Mouse (Mus musculus): ENCODE results near the gene Gtf2h3. TPM values are rescaled to one million over a fixed set of nuclear protein-coding genes. Genes with fewer than 3 reads are reported as not detected.

Gtf2h3 gene
- polyA plus RNA-seq, 1 experiment = 0.28 TPM

DNA sequence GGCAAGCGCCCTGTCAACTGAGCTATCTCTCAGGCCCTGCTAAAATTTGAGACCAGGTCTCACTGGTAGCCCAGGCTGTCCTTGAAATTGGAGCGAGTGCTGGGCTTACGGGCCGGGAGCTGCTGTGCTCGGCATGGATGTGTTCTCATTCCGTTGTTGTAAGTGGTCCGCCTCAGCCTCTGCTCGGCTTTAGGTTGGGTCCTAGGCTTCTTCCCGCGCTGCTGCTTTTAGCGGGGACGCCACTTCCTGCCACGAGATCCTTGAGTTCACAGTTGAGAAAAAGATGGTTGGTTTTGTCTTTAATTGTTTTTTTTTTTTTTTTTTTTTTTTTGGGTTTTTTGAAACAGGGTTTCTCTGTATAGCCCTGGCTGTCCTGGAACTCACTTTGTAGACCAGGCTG lies 58.9 kb downstream of the Gtf2h3 start:
- Histone ChIP-seq H3K36me3 (ENCODE audit: control insufficient read depth) (peaks cover 82% of the 10 kb centered on the region), H3K4me3 (replicated peaks) (no peak overlapping the region), H3K27me3 (ENCODE audit: control insufficient read depth) (no peaks in the 10 kb centered on the region), H3K4me1 (ENCODE audit: control insufficient read depth) (no peaks in the 10 kb centered on the region), H3K9me3 (ENCODE audit: control insufficient read depth, low read length) (no peaks in the 10 kb centered on the region)
- TF ChIP-seq TAL1 (IDR thresholded peaks at IDR 0.05; ENCODE audit: low read length) = no peak
- TF ChIP-seq GATA1 (IDR thresholded peaks at IDR 0.05; ENCODE audit: low read length) = no peak

Other genes starting within 250 kb of the Gtf2h3 start
- gene Cdk2ap1, start 216.1 kb upstream of the Gtf2h3 start, polyA plus RNA-seq (2012) = 16.1 and 20.1 TPM in 2 replicates
- 0.28 and 0.32 TPM in 2 replicates for gene Sbno1, start 153.1 kb upstream of the Gtf2h3 start, polyA plus RNA-seq (2012)
- gene Kmt5a, start 139.2 kb upstream of the Gtf2h3 start, polyA plus RNA-seq (2012) = 34.4 and 36.1 TPM in 2 replicates
- 0.32 and 0.34 TPM in 2 replicates for gene Rilpl2, start 100.8 kb upstream of the Gtf2h3 start, polyA plus RNA-seq (2012)
- gene Snrnp35, start 96.0 kb upstream of the Gtf2h3 start, polyA plus RNA-seq (2012) = 2.7 and 3.2 TPM in 2 replicates
- 0.02 and 0.06 TPM in 2 replicates for gene Rilpl1, start 47.7 kb upstream of the Gtf2h3 start, polyA plus RNA-seq (2012)
- 11.7 and 17.6 TPM in 2 replicates for gene Tmed2, start 38.4 kb upstream of the Gtf2h3 start, polyA plus RNA-seq (2012)
- gene Ddx55, start 26.3 kb upstream of the Gtf2h3 start, polyA plus RNA-seq (2012) = 0.84 and 0.94 TPM in 2 replicates
- 0.41 and 0.57 TPM in 2 replicates for gene Eif2b1, start within 50 bp of the Gtf2h3 start, polyA plus RNA-seq (2012)
- 0.63 and 0.65 TPM in 2 replicates for gene Atp6v0a2, start 49.4 kb downstream of the Gtf2h3 start, polyA plus RNA-seq (2012)
- gene Dnah10, start 145.9 kb downstream of the Gtf2h3 start, polyA plus RNA-seq (2012) = 0.04 and 0.09 TPM in 2 replicates